Mouse (Mus musculus) heart, embryonic 13.5 days (tissue): Measurements from ENCODE around the gene Cdk17. TPM values are rescaled to one million over a fixed set of nuclear protein-coding genes. Genes with fewer than 3 reads are reported as not detected.

Source experiments
- ATAC-seq: fragments of 200-750 bp; cut with Nextera tagmentation; 2 replicates; pipeline ENCODE4 v1.8.0; 2017; ENCODE audit warnings: moderate TSS enrichment; ENCODE audit not compliant: insufficient number of reproducible peaks, low FRiP score, low TSS enrichment; ENCODE audit errors: extremely low read depth
- H3K27ac ChIP-seq: fragments of 300-500 bp; sonication (generic); replicated peaks from 2 replicates; pipeline ENCODE4 v1.5.1; 2015; ENCODE audit warnings: moderate library complexity, mild to moderate bottlenecking, inconsistent platforms
- H3K27me3 ChIP-seq: fragments of 300-500 bp; sonication (generic); replicated peaks from 2 replicates; pipeline ENCODE4 v1.6.1; 2015; ENCODE audit warnings: mild to moderate bottlenecking, inconsistent platforms
- H3K36me3 ChIP-seq: fragments of 300-500 bp; sonication (generic); 2 replicates; pipeline ENCODE4 v1.6.1; 2015; ENCODE audit warnings: mild to moderate bottlenecking, inconsistent platforms
- H3K4me1 ChIP-seq: fragments of 300-500 bp; sonication (generic); 2 replicates; pipeline ENCODE4 v1.6.1; 2015; ENCODE audit warnings: inconsistent platforms
- H3K4me2 ChIP-seq: fragments of 300-500 bp; sonication (generic); 2 replicates; pipeline ENCODE4 v1.6.1; 2015; ENCODE audit warnings: inconsistent platforms, mild to moderate bottlenecking, moderate library complexity
- H3K4me3 ChIP-seq: fragments of 300-500 bp; sonication (generic); 2 replicates; pipeline ENCODE4 v1.5.1; 2015; ENCODE audit warnings: moderate library complexity, mild to moderate bottlenecking, inconsistent platforms
- H3K9ac ChIP-seq: fragments of 300-500 bp; sonication (generic); 2 replicates; pipeline ENCODE4 v1.6.1; 2015; ENCODE audit warnings: inconsistent platforms, mild to moderate bottlenecking, moderate library complexity
- H3K9me3 ChIP-seq: fragments of 300-500 bp; sonication (generic); 2 replicates; pipeline ENCODE4 v1.6.1; 2016; ENCODE audit warnings: inconsistent platforms
- WGBS: fragments of 180-500 bp; shearing (Covaris S2); methylation state at CpG from one replicate; pipeline ENCODE4 v1.1.7; 2015; ENCODE audit warnings: mixed read lengths; 5-methylcytosine and 5-hydroxymethylcytosine counted together
- polyA plus RNA-seq: library from polyadenylated mRNA; unstranded; fragments of >200 nt; fragmentation: Nextera tagmentation; extraction: Ambion mirVana; gene quantifications from 2 replicates; pipeline ENCODE4 v1.2.1, GENCODE M21; 2015

The Cdk17 gene
- polyA plus RNA-seq, 1 experiment from 2014 or later: 15.0 TPM

- Histone ChIP-seq H3K9me3 (no peaks in the 10 kb centered on the region), H3K27me3 (no peaks in the 10 kb centered on the region), H3K4me3 (peak overlapping the region; percentile 85), H3K4me1 (peaks cover 44% of the 10 kb centered on the region), H3K9ac (peak overlapping the region; percentile 98), H3K4me2 (peak overlapping the region; percentile 75), H3K27ac (peak overlapping the region; percentile 99), H3K36me3 (no peaks in the 10 kb centered on the region)
- peak; percentile 25; the same call in 1 of the 2 replicates for ATAC-seq
- WGBS: under 1% methylated on average over 31 of the region's 33 CpGs
Measured at GRCm38 (mm10) chr10:93161511-93162275, 1.0 kb downstream of the Cdk17 start.

DNA sequence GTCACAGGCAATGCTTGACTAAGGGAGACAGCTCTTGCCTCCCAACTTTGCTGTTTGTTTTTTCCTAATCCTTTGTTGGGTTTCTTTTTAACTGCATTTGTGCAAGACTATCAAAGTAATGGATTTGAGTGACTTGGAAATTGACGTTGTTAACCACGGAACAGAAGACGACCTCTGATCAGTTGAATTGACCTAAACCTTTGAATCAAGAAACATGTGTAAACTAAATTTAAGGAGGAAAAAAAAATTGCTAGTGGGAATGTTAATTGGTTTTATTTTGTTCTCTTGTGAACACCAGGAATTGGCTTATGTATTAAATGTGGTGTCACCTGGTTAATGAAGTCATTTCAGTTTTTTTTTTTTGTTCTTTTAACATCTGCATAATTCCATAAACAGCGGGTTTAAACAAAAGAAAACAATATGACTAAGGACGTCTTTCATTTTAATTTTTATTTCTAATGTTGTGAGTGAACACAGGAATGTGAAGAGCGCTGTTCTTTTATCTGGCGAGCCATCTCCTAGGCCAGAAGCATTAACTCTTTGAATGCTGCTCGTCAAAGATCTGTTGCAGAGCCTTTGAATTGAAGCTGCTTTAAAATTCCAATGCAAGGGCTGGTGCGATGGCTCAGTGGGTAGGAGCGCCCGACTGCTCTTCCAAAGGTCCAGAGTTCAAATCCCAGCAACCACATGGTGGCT, 1.7 kb downstream of the Cdk17 start:
- 31% methylated on average over 11 of the region's 11 CpGs for WGBS
- Histone ChIP-seq H3K9me3 (no peaks in the 10 kb centered on the region), H3K27me3 (no peaks in the 10 kb centered on the region), H3K4me1 (peaks cover 45% of the 10 kb centered on the region), H3K36me3 (no peaks in the 10 kb centered on the region), H3K27ac (peak overlapping the region; percentile 99), H3K9ac (peak overlapping the region; percentile 98), H3K4me2 (peak overlapping the region; percentile 75), H3K4me3 (peak overlapping the region; percentile 85)
- ATAC-seq: no peak

DNA sequence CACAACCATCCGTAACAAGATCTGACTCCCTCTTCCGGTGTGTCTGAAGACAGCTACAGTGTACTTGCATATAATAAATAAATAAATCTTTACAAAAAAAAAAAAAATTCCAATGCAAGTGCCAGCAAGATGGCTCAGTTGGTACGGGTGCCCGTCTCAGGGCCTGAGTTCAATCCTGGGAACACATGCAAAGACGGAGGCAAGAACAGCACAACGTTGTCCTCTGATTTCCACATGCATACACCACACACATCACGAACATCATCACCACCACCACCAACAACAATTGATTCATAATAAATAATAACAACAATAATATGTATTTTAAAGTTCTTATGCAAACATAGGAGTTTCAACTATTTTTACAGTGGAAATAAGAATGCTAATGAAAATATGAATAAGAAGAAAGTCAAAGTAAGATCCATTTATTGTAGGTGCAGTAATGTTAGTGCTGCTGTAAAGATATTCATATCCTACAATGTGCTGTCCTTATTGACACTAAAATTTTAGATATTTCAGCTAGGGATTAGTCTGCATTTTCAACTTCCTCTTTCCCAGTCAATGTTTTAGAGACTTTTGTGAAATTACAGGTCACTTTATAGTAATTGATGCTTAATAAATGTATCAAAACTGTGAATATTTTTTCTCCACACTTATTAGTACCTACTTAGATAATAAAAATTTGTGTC, 2.4 kb downstream of the Cdk17 start:
- Histone ChIP-seq H3K36me3 (no peaks in the 10 kb centered on the region), H3K4me1 (peaks cover 48% of the 10 kb centered on the region), H3K9me3 (no peaks in the 10 kb centered on the region), H3K27me3 (no peaks in the 10 kb centered on the region), H3K27ac (no peak overlapping the region), H3K4me2 (peak overlapping the region; percentile 75), H3K9ac (no peak overlapping the region), H3K4me3 (peak overlapping the region; percentile 85)
- 70% methylated on average over 7 of the region's 7 CpGs for WGBS
- no peak for ATAC-seq

GRCm38 (mm10) chr10:93163711-93164488, 3.2 kb downstream of the Cdk17 start:
- H3K36me3 ChIP-seq: no peaks in the 10 kb centered on the region
- H3K9ac ChIP-seq: no peak overlapping the region
- H3K9me3 ChIP-seq: no peaks in the 10 kb centered on the region
- H3K4me3 ChIP-seq: no peak overlapping the region
- H3K27me3 ChIP-seq: no peaks in the 10 kb centered on the region
- 64% methylated on average over 6 of the region's 6 CpGs for WGBS
- H3K4me2 ChIP-seq: 0 out of 2 replicates have a peak overlapping the region, but pooled peaks have one; percentile 15
- 0 out of 2 replicates have a peak overlapping the region, but pooled peaks have one; percentile 16 for H3K27ac ChIP-seq
- peaks cover 51% of the 10 kb centered on the region for H3K4me1 ChIP-seq
- ATAC-seq: no peak

- peak overlapping the region; percentile 26 for H3K4me3 ChIP-seq
Measured at GRCm38 (mm10) chr10:93165416-93166381, 5.0 kb downstream of the Cdk17 start.

GRCm38 (mm10) chr10:93166382-93166769, 5.7 kb downstream of the Cdk17 start:
- Histone ChIP-seq H3K4me3 (peak overlapping the region; percentile 26), H3K4me1 (peaks cover 60% of the 10 kb centered on the region), H3K27me3 (no peaks in the 10 kb centered on the region), H3K36me3 (0 out of 2 replicates have a peak, but pooled peaks cover 3% of the 10 kb centered on the region), H3K27ac (peak overlapping the region; percentile 81), H3K4me2 (peak overlapping the region; percentile 57), H3K9me3 (no peaks in the 10 kb centered on the region), H3K9ac (peak overlapping the region; percentile 51)
- ATAC-seq: no peak
- 13% methylated on average over 5 of the region's 5 CpGs for WGBS

More at GRCm38 (mm10) chr10:93165416-93166381, 5.0 kb downstream of the Cdk17 start:
- Histone ChIP-seq H3K9me3 (no peaks in the 10 kb centered on the region), H3K36me3 (0 out of 2 replicates have a peak, but pooled peaks cover 3% of the 10 kb centered on the region), H3K27me3 (no peaks in the 10 kb centered on the region), H3K4me2 (peak overlapping the region; percentile 57), H3K9ac (peak overlapping the region; percentile 51), H3K4me1 (peaks cover 54% of the 10 kb centered on the region), H3K27ac (peak overlapping the region; percentile 81)
- no peak for ATAC-seq
- WGBS: 30% methylated on average over 14 of the region's 14 CpGs

GRCm38 (mm10) chr10:93167311-93167710, 6.6 kb downstream of the Cdk17 start:
- Histone ChIP-seq H3K9ac (no peak overlapping the region), H3K4me1 (peaks cover 57% of the 10 kb centered on the region), H3K4me3 (no peak overlapping the region), H3K4me2 (no peak overlapping the region), H3K36me3 (0 out of 2 replicates have a peak, but pooled peaks cover 3% of the 10 kb centered on the region), H3K27ac (no peak overlapping the region), H3K9me3 (no peaks in the 10 kb centered on the region), H3K27me3 (no peaks in the 10 kb centered on the region)
- ATAC-seq: no peak
- WGBS: 69% methylated on average over 6 of the region's 6 CpGs

- 49% methylated on average over 4 of the region's 4 CpGs for WGBS
- peaks cover 51% of the 10 kb centered on the region for H3K4me1 ChIP-seq
- H3K4me3 ChIP-seq: no peak overlapping the region
- ATAC-seq: no peak
- H3K9ac ChIP-seq: no peak overlapping the region
- H3K9me3 ChIP-seq: no peaks in the 10 kb centered on the region
- H3K27me3 ChIP-seq: no peaks in the 10 kb centered on the region
- peaks cover 8% of the 10 kb centered on the region for H3K36me3 ChIP-seq
- no peak overlapping the region for H3K4me2 ChIP-seq
- H3K27ac ChIP-seq: peak overlapping the region; percentile 50; the same call in 1 of the 2 replicates
Measured at GRCm38 (mm10) chr10:93168067-93168466, 7.4 kb downstream of the Cdk17 start.

DNA sequence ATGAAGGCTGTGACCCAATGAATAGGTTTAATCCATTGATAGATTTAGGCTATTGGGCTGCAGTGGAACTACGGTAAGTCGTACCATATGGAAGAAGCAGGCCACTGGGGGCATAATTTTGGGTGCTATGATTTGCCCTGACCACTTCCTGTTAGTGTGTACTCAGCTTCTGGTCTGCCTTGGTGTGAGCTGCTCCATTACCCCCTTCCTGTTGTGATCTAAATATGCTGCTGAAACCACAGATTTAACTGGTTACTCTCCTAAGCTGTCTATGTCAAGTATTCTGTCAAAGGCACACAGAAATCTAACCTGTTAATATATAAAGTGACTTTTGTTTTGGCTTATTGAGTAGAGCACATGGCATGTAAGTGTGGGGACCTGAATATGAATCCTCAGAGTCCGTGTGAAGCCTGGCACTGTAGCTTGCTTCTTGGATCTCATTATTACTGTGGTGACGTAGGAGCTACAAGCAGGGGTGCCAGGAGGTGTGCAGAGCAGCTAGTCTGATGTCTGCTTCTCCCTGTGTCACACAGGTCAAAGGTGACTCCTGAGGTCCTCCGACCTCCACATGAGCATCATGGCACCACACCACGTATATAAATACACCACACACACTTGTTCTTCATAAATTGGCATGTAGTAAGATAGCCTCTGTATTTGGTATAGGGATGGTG, 10.6 kb downstream of the Cdk17 start:
- Histone ChIP-seq H3K4me2 (no peak overlapping the region), H3K4me3 (no peak overlapping the region), H3K9me3 (no peaks in the 10 kb centered on the region), H3K27me3 (no peaks in the 10 kb centered on the region), H3K36me3 (peaks cover 14% of the 10 kb centered on the region), H3K27ac (no peak overlapping the region), H3K4me1 (peaks cover 37% of the 10 kb centered on the region), H3K9ac (no peak overlapping the region)
- no peak for ATAC-seq
- WGBS: 80% methylated on average over 6 of the region's 6 CpGs
